Mouse (Mus musculus) lung, adult 18-20 months (tissue): ENCODE measurements at regions not wholly inside any gene's neighbourhood (a gene's known extent, or its start where the extent isn't known, plus 50 kb on each side); places are given as distances from the start of the nearest gene placed in this dataset.
A peak's percentile ranks its signal among the peaks of the same experiment; 100 is the strongest.

Source experiments
- DNase-seq, 2 experiments: peaks; one replicate each; pipeline ENCODE4 v3.0.0; 2022; ENCODE audit warnings: mixed read lengths in 2 of 2

- DNase-seq = no peak
Measured at GRCm38 (mm10) chr3:121902246-121902645, 50.1 kb upstream of the Arhgap29 start.

DNA sequence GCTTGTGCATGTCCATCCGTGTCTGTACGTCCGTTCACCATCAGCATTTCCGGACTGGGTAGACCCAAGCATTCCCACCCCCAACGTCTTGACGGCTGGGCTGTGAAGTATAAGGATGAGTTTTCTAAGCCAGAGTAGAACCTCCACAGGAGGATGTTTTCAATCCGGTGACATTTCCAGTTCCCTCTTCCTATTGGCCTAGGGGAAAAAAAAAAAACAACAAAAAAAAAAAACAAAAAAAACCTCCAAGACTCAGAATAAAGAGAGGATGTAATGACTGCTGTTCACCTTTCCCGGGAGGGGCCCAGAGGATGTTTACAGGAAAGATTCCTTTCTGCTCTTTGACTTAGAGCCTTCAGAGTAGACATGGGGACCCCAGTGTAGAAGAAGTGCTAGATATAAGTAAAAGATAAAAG, 51.9 kb upstream of the Arhgap29 start:
- DNase-seq = no peak

DNA sequence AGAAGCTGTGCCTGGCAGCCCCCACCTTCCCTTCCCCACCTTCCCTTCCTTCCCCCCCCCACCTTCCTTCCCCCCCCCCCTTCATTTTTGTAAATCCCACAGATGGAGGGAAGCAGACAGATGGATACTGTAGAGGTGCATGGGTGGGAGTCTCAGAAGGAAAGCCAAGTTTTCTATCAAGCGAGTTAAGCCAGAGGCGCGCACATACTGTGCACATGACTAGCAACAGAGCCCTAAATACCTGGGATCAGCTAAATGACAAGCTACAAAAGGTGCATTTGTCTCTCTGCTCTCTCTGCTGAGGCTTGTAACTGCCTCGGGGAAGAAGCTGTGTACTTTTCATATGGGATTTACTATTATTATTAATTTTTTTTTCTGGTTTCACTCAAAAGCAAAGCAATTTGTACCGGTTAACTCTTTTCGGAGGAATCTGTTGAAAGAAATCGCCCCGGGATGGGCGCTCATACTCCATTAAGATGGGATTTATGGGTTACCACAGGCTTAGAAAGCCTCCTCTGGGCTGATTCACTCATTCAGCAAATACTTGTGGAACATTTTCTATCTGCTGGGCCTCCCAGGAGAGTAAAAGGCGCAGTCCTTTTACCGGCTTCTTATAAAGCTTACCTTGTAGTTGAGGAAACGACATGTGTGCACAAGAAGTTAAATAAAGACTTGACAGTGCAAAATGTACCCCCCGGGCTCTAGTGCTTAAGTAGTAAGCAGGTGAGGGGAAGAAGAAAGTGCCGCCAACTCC, 54.3 kb upstream of the Arhgap29 start:
- DNase-seq = no peak

GRCm38 (mm10) chr3:121893606-121894005, 58.7 kb upstream of the Arhgap29 start:
- no peak for DNase-seq

GRCm38 (mm10) chr3:121892675-121893074, 59.7 kb upstream of the Arhgap29 start:
- DNase-seq = no peak

DNA sequence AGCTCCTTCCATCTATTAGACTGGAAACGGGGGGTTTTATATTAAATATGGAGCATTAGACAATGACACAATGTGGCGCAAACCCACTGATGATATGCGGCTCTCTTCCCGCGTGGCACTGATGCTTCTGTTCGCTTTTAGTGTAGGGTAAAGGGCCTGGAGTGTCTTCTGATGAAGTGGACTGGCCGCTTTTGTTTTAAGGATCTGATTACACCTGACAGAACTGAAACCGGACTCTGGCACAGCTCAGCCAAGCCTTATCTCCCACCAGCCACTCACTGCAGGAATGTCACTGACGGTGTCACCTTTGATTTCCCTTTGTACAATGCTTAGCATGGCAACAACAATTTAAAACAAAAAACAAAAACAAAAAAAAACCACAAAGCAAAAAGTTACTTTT, 61.0 kb upstream of the Arhgap29 start:
- peak; percentile 38 to 44 for DNase-seq

DNA sequence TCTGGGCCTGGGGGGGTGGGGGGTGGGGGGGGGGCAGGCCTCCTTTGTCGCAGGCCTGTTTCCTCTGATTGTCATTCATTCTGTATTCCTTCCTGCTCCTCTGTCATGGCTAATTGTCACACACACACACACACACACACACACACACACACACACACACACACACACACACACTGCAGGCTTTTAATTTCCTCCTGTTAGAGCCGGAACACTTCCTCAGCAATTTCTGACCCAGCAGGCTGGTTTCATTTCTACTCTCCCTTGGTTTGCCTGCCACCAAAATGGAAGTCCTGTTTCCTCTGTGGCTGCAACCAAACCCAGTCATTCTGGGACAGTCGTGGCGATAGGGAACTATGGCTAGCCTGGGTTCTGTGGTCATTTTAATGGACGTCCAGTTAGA, 61.8 kb upstream of the Arhgap29 start:
- peak; percentile 36 to 48 for DNase-seq

DNA sequence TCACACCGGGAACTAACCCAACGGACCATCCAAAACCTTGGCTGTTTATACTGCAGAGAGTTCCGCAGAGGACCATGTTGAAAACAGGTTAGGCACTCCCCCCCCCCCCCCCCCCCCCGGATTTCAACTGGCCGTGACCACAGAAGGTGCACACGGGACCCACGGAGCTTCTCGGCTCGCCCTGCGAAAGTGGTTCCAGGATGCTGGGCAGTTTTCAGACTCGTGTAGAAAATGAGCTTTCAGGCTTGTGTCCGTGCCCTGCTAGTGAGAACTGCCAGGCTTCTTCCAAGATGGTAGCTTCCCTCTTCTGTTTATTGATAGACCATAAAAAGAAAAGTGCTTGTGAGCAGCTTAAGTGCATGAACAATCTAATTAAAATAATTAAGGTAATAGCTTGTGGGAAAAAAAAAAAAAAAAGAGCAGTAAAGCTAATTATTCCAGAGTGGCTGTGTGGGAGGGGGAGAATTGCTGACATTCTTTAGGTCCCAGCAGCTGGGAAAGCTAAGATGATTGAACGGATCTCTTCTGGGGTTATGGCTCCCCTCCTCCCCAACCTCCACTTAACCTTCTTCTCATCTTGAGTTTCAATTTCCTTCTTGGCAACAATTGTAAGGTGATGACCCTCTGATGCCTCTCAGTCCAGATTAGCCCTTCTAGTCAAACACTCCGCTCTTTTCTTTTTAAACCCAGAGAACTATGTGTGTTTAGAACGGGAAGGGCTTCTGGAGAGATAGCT, 65.3 kb upstream of the Arhgap29 start:
- DNase-seq = no peak

DNA sequence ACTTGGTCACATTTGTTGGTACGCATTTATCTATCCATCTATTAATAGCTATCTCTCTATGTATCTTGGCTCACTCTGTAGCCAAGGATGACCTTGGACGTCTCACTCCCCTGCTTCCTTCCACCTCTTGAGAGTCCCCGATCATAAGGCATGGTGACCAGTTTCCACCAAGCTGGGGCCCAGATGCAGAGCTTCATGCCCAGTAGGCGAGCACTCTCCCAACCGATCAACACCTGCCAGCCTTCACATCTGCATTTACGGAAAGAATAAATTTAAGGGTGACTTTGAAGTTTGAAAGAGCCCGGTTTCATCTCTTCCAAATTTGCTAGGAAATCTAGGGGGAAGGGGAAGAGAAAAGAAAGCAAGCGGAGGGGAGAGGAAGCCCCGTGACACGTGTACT, 66.0 kb upstream of the Arhgap29 start:
- no peak for DNase-seq

GRCm38 (mm10) chr3:121885265-121886178, 66.8 kb upstream of the Arhgap29 start:
- peak; percentile 81 to 83 for DNase-seq

GRCm38 (mm10) chr3:121884328-121885248, 67.8 kb upstream of the Arhgap29 start:
- peak; percentile 89 to 93 for DNase-seq

DNA sequence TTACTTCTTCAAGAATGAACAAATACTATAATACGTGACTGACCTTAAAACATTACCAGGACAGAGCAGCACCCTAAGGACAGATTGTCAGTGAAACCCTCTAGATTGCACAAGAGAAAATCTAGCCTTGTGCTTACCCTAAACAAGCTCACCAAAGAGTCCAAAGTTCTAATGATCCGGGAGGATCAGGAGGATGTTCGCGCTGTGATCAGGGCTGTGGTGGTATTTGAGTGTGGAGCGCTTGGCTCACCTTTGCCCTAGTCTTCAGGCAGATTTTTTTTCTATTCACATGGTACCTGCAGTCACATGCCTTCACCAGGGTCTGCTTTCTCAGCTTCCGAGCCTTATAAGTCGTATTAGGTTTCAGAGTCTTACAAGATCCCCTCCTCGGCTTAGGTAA, 65.3 kb upstream of the Abcd3 start:
- DNase-seq = no peak

- DNase-seq = no peak
Measured at GRCm38 (mm10) chr3:121875072-121875471, 60.0 kb upstream of the Abcd3 start.

DNA sequence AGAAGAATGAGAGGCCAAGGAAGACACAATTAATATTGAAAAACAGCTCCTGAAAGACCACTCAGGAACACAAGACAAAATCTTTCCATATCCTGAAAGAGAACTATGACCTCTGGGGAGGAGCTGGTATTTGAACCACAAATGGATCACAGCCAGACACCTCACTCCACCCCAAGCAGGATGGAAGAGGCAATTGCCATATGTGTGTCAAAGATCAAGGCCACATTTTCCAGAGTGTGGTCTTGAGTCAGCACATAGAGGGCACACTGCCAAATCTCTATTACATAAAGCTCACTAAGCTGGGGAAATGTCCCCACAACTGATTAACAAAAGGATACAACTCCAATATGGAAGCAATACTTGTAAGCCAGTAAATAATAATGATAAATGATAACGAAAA, 59.5 kb upstream of the Abcd3 start:
- DNase-seq = no peak

- DNase-seq = no peak
Measured at GRCm38 (mm10) chr3:121873572-121873971, 58.5 kb upstream of the Abcd3 start.

DNA sequence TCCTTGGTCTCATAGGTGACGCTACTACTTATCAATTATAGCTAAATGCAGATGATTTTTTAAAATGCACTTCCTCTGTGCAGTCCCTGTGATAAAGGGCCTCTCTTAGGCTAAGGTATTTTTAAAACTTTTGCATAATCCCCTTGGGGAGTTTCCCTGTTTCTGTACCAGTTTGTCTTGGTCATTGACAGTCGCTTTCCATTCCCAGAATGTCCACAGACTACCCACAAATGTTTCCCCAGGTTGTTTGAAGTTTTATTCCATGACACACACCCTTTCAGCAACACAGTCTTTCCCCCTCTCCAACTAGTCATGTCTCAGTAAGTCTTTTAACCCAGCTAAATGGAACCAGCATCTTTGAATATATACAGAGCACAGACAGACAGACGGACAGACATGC, 57.6 kb upstream of the Abcd3 start:
- DNase-seq = no peak

DNA sequence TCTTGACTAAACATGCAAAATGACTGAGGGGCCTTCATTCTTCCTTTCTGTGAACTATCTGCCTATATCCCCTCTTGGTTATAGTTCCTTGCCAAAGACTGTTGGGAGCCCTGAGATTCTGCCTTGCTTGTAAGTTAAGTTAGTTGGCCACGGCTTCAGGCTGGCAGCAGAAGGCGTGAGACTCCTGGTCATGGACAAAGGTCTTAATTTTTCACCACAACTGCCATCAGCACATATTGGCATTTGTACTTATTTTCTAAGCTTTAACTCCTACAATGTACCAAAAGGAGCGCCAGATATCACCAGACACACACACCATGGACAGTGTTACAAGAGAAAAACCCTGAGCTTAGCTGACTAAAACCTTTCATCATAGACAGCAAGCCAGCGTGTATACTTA, 56.7 kb upstream of the Abcd3 start:
- no peak for DNase-seq

DNA sequence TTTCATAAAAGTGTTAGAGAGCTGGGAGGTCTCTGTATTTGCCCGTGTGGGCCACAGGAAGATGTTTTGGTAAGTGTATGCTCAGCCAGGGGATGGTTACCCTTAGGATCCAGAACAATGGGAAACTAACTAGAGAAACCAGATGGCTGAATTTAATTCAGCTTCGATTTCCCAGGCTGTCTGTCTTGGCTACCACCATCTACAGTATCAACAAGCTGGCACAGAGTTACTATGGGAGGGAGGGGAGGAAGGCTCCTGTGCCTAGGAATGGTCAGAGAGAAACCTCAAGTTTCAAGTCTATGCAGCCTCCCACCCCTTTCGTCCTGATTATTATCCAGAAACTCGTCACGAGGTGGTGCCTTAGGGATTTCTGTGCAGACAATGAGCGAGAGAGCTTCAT, 55.6 kb upstream of the Abcd3 start:
- no peak for DNase-seq

DNA sequence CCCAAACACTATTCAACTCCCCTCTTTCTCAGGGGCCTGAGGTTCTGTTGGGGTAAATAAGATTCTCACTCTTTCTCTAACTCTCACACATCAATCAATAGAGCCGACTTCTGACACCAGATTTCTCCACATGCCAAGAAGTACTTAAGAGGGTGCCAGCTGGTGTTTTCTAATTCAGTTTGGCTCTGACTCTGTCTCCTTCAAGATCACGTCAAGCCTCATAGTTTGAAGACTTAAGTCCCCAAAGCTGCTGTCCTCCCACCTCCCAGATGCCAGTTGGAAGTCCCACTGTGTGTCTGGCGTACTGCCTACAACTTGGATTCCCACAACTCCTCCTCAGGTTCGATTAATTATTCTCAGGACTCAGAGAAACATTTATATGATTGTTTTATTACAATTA, 54.6 kb upstream of the Abcd3 start:
- DNase-seq = no peak

GRCm38 (mm10) chr3:121867301-121867700, 52.2 kb upstream of the Abcd3 start:
- DNase-seq = no peak

DNA sequence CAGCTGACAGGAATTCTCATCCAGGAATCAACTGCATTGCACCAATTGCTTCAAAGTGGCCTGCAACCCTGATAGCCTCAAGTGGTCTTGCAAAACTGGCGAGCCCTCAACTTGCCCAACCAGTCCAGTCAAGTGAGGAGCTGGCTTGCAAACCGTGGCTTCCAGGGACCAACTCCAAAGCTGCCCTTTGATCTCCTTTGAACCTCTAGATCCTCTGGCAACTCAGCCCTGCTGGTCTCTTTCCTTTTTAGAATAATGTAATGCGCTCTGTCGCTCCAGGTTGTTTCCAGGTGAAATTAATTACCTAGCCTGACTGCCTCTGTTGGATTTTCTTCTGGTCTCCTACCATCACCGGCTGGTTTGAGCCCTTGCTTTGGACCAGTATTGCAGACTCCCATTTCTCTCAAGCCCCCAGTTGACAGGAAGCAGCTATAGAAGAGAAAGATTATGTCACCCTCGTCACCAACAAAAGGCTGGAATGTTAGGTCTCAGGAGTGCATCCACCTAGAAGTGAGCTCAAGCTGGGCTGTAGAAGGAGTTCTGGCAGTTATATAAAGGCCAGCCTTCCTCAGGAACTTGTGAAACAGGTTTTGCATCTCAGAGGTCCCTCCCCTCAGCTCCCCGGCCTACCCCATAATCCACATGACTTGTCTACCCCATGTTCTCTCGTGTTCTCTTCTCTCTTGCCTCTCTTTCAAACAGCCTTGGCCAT, 49.8 kb upstream of the Abcd3 start:
- DNase-seq = peak; percentile 86 to 90
